Mouse (Mus musculus) inflammation-experienced regulatory T-cells, adult 6 months (primary cell): ENCODE data around the gene Camkk2. TPM values are rescaled to one million over a fixed set of nuclear protein-coding genes. Genes with fewer than 3 reads are reported as not detected.

Experiments used
- ATAC-seq: one replicate; pipeline ENCODE4 v1.8.0; 2017
- polyA plus RNA-seq, 3 experiments: library from polyadenylated mRNA; unstranded; fragments of 100-300 nt; shearing (Covaris generic); gene quantifications; one replicate each; pipeline ENCODE4 v1.2.1; 2017

The Camkk2 gene
- polyA plus RNA-seq, 3 experiments from 2014 or later: 2.9 to 4.3 (median 3.3) TPM

- ATAC-seq: no peak
These were observed 83.7 kb downstream of the Camkk2 start for GRCm38 (mm10) chr5:122695516-122695915.

GRCm38 (mm10) chr5:122693431-122694207 lies 85.6 kb downstream of the Camkk2 start:
- no peak for ATAC-seq

GRCm38 (mm10) chr5:122690486-122690885 lies 88.7 kb downstream of the Camkk2 start:
- ATAC-seq: no peak

- no peak for ATAC-seq
These were observed 90.1 kb downstream of the Camkk2 start for GRCm38 (mm10) chr5:122689153-122689552.

- ATAC-seq: no peak
These were observed 91.8 kb downstream of the Camkk2 start for GRCm38 (mm10) chr5:122687391-122687790.

GRCm38 (mm10) chr5:122683926-122684325 lies 95.3 kb downstream of the Camkk2 start:
- ATAC-seq: no peak

- no peak for ATAC-seq
These were observed 97.9 kb downstream of the Camkk2 start for GRCm38 (mm10) chr5:122681276-122681675.

Other genes with a start within 250 kb of the Camkk2 start
- 1 to 10 TPM; 3.0 to 8.2 (median 6.3) TPM for gene Ift81, start 164.9 kb downstream of the Camkk2 start, polyA plus RNA-seq
- gene P2rx7, start 135.5 kb downstream of the Camkk2 start, polyA plus RNA-seq: 100 to 1,000 TPM in 1 of 3 experiments, 10 to 100 TPM in 2; 53.2 to 109 (median 90.0) TPM
- gene P2rx4, start 71.9 kb downstream of the Camkk2 start, polyA plus RNA-seq: 10 to 100 TPM; 24.6 to 46.1 (median 34.3) TPM
- 100 to 1,000 TPM in 2 of 3 experiments, 10 to 100 TPM in 1; 87.6 to 106 (median 103) TPM for gene Anapc5, start 41.9 kb upstream of the Camkk2 start, polyA plus RNA-seq
- gene Rnf34, start 70.6 kb upstream of the Camkk2 start, polyA plus RNA-seq: 10 to 100 TPM; 26.7 to 33.8 (median 27.6) TPM
- gene Kdm2b, start 210.4 kb upstream of the Camkk2 start, polyA plus RNA-seq: 10 to 100 TPM; 29.8 to 58.3 (median 53.4) TPM
- gene Orai1, start 235.7 kb upstream of the Camkk2 start, polyA plus RNA-seq: 10 to 100 TPM in 1 of 3 experiments, 1 to 10 TPM in 2; 7.3 to 10.0 (median 8.0) TPM